Mouse (Mus musculus) brain, embryonic 14.5 days (tissue): ENCODE measurements around the gene Zfp981.
"Not testable (repeated sequence)": the region's sequence is repeated elsewhere in the genome, so short reads cannot be mapped to it uniquely, and the experiment has no call there.

ENCODE experiments used
- CTCF ChIP-seq: fragments of 200-500 bp; IDR thresholded peaks from 2 replicates; pipeline ENCODE4 v1.5.1; 2012; ENCODE audit warnings: inconsistent platforms, mild to moderate bottlenecking, moderate library complexity, borderline replicate concordance; ENCODE audit not compliant: insufficient read depth, insufficient read length; ENCODE audit errors: extremely low read depth
- POLR2A ChIP-seq: fragments of 200-500 bp; IDR thresholded peaks from 2 replicates; pipeline ENCODE4 v1.6.1; 2012; ENCODE audit warnings: mild to moderate bottlenecking, inconsistent platforms, borderline replicate concordance; ENCODE audit not compliant: poor library complexity, insufficient read depth, insufficient read length, severe bottlenecking; ENCODE audit errors: extremely low read depth

DNA sequence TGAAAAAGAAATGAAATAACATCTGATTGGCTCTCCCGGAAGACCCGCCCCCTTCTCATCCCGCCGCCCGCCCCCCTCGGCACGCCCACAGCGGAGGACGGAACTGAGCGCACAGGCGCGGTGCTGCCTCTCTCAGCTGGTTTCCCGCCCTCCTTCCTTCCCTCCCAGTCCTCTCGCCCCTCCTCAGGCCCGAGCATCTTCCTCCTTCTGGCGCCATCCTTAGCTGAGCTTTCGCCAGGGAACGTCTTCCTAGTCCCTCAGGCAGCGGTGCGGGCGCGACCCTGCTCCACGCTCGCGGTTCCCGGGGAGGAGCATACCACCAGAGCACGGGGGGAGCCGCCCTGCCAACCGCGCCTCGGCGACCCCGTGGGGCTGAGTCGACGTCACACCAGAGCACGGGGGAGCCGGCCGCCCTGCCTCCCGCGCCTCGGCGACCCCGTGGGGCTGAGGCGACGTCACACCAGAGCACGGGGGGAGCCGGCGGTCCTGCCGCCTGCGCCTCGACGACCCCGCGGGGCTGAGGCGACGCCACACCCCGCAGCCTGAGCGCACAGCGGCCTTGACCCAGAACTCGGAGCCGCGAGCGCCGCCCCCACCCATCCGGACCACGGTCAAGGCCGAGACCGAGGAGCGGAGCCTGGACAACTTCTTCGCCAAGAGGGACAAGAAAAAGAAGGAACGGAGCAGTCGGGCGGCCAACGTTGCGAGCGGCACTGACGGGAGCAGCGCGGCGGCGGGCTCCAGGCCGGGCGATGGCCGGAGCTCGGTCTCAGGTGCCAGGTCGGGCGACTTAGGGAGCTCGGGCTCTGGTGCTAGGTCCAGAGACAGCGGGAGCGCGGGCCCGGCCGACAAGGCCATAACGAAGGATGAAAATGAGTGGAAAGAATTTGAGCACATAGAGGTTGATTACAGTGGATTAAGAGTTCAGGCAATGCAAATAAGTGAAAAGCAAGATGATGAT lies 26.8 kb upstream of the Zfp981 start:
- TF ChIP-seq CTCF, POLR2A: not testable (repeated sequence)
